Mouse (Mus musculus) cerebellum, adult 2 months (tissue): ENCODE data around the gene Haao. TPM values are rescaled to one million over a fixed set of nuclear protein-coding genes. Genes with fewer than 3 reads are reported as not detected.

Experiments
- DNase-seq, 2 experiments: peaks; one replicate each; pipeline ENCODE4 v3.0.0; 2021
- H3K27ac ChIP-seq: fragments of 200-500 bp; 2 replicates; pipeline ENCODE4 v1.5.1; 2012; ENCODE audit warnings: low read length, control low read depth, inconsistent platforms; ENCODE audit not compliant: insufficient read depth
- H3K27me3 ChIP-seq: fragments of 200-500 bp; 2 replicates; pipeline ENCODE4 v1.6.1; 2012; ENCODE audit warnings: inconsistent platforms, mild to moderate bottlenecking, low read length, moderate library complexity; ENCODE audit not compliant: control insufficient read depth, insufficient read depth
- H3K4me1 ChIP-seq: fragments of 200-500 bp; 2 replicates; pipeline ENCODE4 v1.6.1; 2011; ENCODE audit warnings: low read length; ENCODE audit not compliant: control insufficient read depth, insufficient read depth
- H3K4me3 ChIP-seq: fragments of 200-500 bp; replicated peaks from 2 replicates; pipeline ENCODE3; 2011; ENCODE audit warnings: mild to moderate bottlenecking, low read depth, low read length, control low read depth; ENCODE audit not compliant: insufficient read depth
- CTCF ChIP-seq: fragments of 200-500 bp; IDR thresholded peaks from 2 replicates; pipeline ENCODE4 v1.5.1; 2011; ENCODE audit warnings: low read depth, mild to moderate bottlenecking, control low read depth, low read length, moderate library complexity, borderline replicate concordance; ENCODE audit not compliant: insufficient read depth
- POLR2A ChIP-seq: fragments of 200-500 bp; IDR thresholded peaks from 2 replicates; pipeline ENCODE4 v1.6.1; 2011; ENCODE audit warnings: low read length, control low read depth, borderline replicate concordance; ENCODE audit not compliant: insufficient read depth
- WGBS: fragments of 180-500 bp; shearing (Covaris S2); methylation state at CpG from one replicate; pipeline ENCODE4 v1.1.7; 2018; 5-methylcytosine and 5-hydroxymethylcytosine counted together
- polyA plus RNA-seq: library from polyadenylated mRNA; depleted of rRNA; stranded (reverse); fragments of >200 nt; gene quantifications from 2 replicates; pipeline ENCODE4 v1.2.3, GENCODE M21; 2012

The Haao gene
- polyA plus RNA-seq, 1 experiment = 0.75 TPM

- TF ChIP-seq POLR2A = no peak
- TF ChIP-seq CTCF = no peak
- Histone ChIP-seq H3K4me1 (no peaks in the 10 kb centered on the region), H3K27me3 (no peaks in the 10 kb centered on the region), H3K27ac (no peak overlapping the region), H3K4me3 (no peak overlapping the region)
- WGBS = 47% methylated on average over 3 of the region's 3 CpGs
- no peak for DNase-seq
Observed at GRCm38 (mm10) chr17:83853831-83854230, 6.1 kb upstream of the Haao start.

GRCm38 (mm10) chr17:83850864-83851263 lies 3.1 kb upstream of the Haao start:
- WGBS = 82% methylated on average over 5 of the region's 5 CpGs
- TF ChIP-seq CTCF = no peak
- no peak for TF ChIP-seq POLR2A
- Histone ChIP-seq H3K4me3 (no peak overlapping the region), H3K4me1 (no peaks in the 10 kb centered on the region), H3K27me3 (no peaks in the 10 kb centered on the region), H3K27ac (no peak overlapping the region)
- DNase-seq = no peak

GRCm38 (mm10) chr17:83850458-83850857 lies 2.7 kb upstream of the Haao start:
- WGBS = 16% methylated on average over 9 of the region's 9 CpGs
- H3K27ac ChIP-seq = no peak overlapping the region
- no peaks in the 10 kb centered on the region for H3K4me1 ChIP-seq
- TF ChIP-seq POLR2A (no peak), CTCF (peak; percentile 97)
- no peaks in the 10 kb centered on the region for H3K27me3 ChIP-seq
- DNase-seq = peak; percentile 80 to 90
- no peak overlapping the region for H3K4me3 ChIP-seq

GRCm38 (mm10) chr17:83849717-83850116 lies 2.0 kb upstream of the Haao start:
- H3K4me3 ChIP-seq = no peak overlapping the region
- H3K4me1 ChIP-seq = no peaks in the 10 kb centered on the region
- 70% methylated on average over 5 of the region's 5 CpGs for WGBS
- TF ChIP-seq CTCF (no peak), POLR2A (no peak)
- no peak overlapping the region for H3K27ac ChIP-seq
- DNase-seq = no peak
- no peaks in the 10 kb centered on the region for H3K27me3 ChIP-seq

- WGBS = 75% methylated on average over 12 of the region's 12 CpGs
- TF ChIP-seq CTCF (no peak), POLR2A (no peak)
- no peak for DNase-seq
- Histone ChIP-seq H3K27ac (no peak overlapping the region), H3K4me1 (no peaks in the 10 kb centered on the region), H3K4me3 (no peak overlapping the region), H3K27me3 (no peaks in the 10 kb centered on the region)
Observed at GRCm38 (mm10) chr17:83849081-83849675, 1.4 kb upstream of the Haao start.

- no peak for DNase-seq
- TF ChIP-seq CTCF = no peak
- TF ChIP-seq POLR2A = no peak
- Histone ChIP-seq H3K4me1 (no peaks in the 10 kb centered on the region), H3K27me3 (no peaks in the 10 kb centered on the region), H3K4me3 (no peak overlapping the region), H3K27ac (no peak overlapping the region)
- WGBS = 80% methylated on average over 4 of the region's 4 CpGs
Observed at GRCm38 (mm10) chr17:83848482-83848881, 719 bp upstream of the Haao start.

- Histone ChIP-seq H3K4me3 (no peak overlapping the region), H3K27ac (no peak overlapping the region), H3K27me3 (no peaks in the 10 kb centered on the region), H3K4me1 (no peaks in the 10 kb centered on the region)
- TF ChIP-seq CTCF (no peak), POLR2A (no peak)
- 89% methylated on average over 6 of the region's 6 CpGs for WGBS
- no peak for DNase-seq
Observed at GRCm38 (mm10) chr17:83847100-83847499, 663 bp downstream of the Haao start.

GRCm38 (mm10) chr17:83846301-83847021 lies 1.3 kb downstream of the Haao start:
- no peak for DNase-seq
- 87% methylated on average over 21 of the region's 21 CpGs for WGBS

More at GRCm38 (mm10) chr17:83846301-83847021, 1.3 kb downstream of the Haao start:
- H3K4me3 ChIP-seq = no peak overlapping the region
- H3K4me1 ChIP-seq = no peaks in the 10 kb centered on the region
- no peak overlapping the region for H3K27ac ChIP-seq
- no peaks in the 10 kb centered on the region for H3K27me3 ChIP-seq
- no peak for TF ChIP-seq POLR2A
- TF ChIP-seq CTCF = no peak
